Mouse (Mus musculus): ENCODE data around the gene Vmn1r160.
"Not testable (repeated sequence)": the region's sequence is repeated elsewhere in the genome, so short reads cannot be mapped to it uniquely, and the experiment has no call there.

Gene Vmn1r160

GRCm38 (mm10) chr7:22870924-22871323 is at the start of gene Vmn1r160:
Gene Vmn1r160 (plus strand): TSS chr7:22871224.
- not testable (repeated sequence) for DNase-seq (ENCODE audit: low spot score in 2 of 2)

GRCm38 (mm10) chr7:22843505-22843904 is 27.5 kb upstream of the Vmn1r160 start, which contains the start of gene Vmn1r159:
Gene Vmn1r159 (minus strand): TSS chr7:22843605.
- not testable (repeated sequence) for DNase-seq (ENCODE audit: low spot score in 2 of 2)
